Mouse (Mus musculus) liver, embryonic 14.5 days (tissue): Measurements from ENCODE around the gene Magi1.

ENCODE experiments used
- CTCF ChIP-seq: IDR thresholded peaks from 2 replicates; pipeline ENCODE4 v1.5.1; 2016; ENCODE audit warnings: antibody characterized with exemption, low read depth, control low read depth
- EP300 ChIP-seq: IDR thresholded peaks from 2 replicates; pipeline ENCODE4 v1.6.1; 2016; ENCODE audit warnings: antibody characterized with exemption, low read depth

- no peak for TF ChIP-seq CTCF
- TF ChIP-seq EP300 = no peak
Observed at GRCm38 (mm10) chr6:93627200-93627599, 656.5 kb downstream of the Magi1 start.
